Mouse (Mus musculus) cerebellum, adult 9-11 months (tissue): ENCODE data around the gene Ptger1.
A peak's percentile ranks its signal among the peaks of the same experiment; 100 is the strongest.

Experiments
- DNase-seq: peaks from one replicate; pipeline ENCODE4 v3.0.0; 2022

Ptger1 gene

DNA sequence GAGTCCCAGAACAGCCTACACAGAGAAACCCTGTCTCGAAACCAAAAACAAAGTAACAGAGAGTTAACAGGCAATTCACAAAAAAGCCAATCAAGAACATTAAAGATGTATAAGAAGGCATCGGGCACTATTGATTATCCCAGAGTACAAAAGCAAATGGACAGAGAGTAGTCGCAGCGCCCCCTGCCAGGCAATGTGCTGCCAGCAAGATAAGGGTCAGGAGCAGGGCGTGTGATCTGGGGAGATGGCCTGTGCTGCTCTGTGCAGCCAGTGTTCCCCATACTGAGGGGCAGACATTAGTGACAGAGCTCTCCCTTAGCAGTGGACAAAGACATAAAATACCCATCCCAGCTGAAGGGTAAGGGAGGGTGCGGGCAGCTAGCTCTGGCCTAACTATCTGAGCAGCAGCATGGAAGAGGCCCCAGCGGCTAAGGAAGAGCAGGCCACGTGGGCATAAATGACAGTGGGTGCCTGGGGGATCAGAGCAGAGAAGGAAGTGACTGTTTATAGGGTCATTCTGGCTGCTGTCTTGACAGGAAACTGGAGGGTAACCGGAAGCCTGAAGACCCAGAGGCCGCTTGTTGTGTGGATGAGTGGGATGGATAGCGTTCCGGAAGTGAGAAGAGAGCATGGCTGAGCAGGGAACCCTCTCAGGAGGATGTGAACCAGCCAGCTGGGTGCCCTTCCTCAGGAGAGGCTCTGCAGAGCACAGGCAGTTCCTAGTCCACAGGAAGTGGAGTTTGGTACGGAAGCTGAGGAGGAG, 9.8 kb upstream of the Ptger1 start:
- no peak for DNase-seq

DNA sequence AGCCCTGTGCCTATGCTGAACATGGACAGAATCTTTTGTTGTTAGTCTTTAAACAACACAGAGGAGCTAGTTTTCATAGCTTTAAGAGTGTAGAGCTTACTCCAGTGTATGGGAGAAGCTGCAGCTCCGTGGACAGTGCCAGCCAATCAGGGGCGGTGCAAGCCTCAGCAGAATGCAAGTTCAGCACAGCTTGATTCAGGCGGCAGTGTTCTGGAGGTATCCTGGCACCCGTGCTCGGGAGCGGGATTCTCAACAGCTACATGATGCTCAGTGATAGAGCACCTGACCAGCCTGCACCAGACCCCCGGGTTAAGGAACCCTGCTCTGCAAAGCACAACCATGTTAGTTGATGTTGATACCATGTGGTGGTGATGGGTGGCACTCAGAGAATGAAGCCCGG, 5.9 kb upstream of the Ptger1 start:
- no peak for DNase-seq

DNA sequence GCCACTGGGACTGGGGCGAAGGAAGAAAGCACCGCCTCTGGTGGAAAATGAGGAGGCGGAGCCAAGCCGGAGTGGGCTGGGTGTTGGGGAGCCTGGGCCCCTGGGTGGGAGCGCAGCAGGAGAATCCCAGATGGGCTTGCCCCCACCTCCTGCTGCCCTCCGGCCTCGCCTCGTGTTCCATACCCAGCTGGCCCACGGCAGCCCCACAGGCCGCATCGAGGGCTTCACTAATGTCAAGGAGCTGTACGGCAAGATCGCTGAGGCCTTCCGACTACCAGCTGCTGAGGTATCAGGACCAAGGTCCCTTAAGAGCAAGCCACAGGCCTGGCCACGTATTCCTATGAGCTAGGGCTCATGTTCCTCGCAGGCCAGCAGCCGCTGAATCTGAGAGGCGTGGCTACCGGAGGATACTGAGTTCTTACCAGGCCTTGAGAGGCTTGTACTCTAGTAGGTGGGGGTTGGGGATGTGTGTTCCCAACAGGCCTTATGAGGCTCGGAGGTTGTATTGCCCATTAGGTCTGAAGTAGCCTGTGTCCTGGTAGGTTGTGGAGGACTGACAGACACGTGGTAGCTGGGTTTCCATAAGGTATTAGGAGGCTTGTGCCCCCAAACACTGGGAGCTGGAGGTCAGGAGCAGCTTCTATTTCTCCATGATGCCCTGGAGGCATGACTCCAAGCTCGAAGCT, 5.3 kb upstream of the Ptger1 start:
- DNase-seq: no peak

DNA sequence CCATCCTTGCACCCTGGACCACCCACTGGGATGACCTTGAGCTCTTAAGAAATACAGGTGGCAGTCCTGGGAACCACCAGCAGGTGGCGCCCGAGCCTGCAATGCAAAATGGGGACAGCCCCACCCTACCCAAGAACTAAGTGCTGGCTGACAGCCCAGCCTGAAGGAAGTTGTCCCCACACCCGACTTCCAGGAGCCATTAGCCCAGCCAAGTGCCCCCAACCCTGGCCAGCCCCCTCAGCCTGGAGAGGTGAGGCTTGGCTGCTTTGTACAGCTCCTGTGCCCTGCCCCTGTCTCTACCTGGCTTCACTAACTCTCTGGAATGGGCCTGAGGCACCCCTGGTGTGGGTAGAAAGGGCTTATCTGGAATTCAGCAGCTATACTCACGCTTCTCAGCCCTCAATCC, 4.1 kb upstream of the Ptger1 start:
- DNase-seq: peak; percentile 84

DNA sequence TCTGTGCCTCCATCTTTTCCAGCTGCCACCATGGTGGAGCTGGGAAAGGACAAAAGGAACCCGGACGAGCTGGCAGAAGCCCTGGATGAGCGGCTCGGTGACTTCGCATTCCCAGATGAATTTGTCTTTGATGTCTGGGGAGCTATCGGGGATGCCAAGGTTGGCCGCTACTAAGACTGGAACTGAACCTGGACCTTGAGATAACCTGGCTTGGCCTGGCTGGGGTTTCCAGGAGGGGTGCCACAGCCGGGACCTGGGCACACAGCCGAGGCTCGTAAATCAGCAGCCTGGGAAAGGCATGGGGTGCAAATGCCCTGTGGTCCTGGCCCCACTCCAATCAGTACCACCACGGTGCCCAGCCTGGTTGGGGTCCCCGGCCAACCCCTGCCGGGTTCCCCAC, 2.4 kb upstream of the Ptger1 start:
- no peak for DNase-seq

DNA sequence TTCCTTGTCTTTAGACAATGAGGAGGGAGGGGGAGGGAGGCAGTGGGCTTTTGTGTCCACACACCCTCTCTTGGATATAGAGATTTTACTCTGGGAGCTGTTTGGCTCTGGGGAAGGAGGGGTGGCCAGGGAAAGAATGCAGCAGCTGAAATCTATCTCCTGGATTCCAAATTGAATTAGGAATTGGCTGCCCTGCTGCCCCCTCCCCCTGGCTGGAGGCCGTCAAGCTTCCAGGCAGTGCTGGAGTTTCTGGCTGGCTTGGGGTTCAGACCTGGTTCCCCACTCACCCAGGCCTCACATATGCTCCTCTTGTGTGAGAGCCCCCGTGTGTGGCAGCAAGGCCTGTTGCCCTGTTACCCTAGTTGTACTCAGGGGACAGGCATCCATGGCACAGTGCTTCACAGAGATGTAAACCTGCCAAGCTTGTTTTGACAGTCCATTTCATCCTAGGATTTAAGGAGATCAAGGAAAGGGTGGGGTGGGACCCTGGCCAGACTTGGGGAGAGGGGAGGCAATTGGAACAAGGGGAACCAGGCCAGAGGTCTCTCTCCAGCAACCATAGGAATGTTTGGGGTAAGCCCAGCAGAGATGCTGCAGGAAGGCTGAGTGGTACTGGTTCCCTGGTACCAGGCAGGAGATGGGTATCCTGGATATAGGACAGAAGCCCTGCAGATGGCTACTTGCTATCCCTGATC, 1.4 kb upstream of the Ptger1 start:
- DNase-seq: no peak

DNA sequence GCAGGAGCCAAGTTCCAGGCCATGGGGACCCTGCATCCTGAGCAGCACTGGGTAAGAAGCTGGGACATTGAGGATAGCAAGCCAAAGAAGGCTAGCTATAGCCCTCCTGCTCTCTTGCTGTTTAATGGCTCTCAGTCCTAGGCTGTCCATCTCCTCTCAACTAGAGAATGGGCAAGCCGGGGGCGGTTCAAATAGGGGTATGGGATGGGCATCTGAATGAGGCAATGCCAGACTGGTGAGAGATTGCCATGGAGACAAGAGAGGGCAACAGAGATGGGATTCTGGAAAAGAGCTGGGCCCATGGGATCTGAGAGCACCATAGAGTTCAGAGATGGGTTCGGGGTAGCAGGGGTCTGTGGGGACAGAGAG, 372 bp downstream of the Ptger1 start:
- DNase-seq: no peak

DNA sequence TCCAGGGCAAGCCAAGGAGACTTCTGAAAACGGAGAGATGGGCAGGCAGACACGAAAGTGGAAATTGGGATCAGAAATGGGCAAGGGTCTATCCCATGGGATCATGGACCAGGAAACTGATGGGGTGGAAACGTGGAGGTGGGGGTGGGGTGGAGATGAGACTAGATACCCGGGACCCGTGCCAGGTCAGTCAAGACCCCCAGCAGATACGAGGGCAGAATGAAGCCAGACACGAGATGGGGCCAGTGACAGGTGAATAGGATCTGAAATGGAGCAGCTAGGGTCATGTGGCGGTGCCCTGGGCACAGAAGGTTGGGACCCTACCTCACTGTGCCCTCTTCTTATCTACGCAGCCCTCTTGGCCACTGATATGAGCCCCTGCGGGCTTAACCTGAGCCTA, 1.0 kb downstream of the Ptger1 start:
- DNase-seq: no peak

DNA sequence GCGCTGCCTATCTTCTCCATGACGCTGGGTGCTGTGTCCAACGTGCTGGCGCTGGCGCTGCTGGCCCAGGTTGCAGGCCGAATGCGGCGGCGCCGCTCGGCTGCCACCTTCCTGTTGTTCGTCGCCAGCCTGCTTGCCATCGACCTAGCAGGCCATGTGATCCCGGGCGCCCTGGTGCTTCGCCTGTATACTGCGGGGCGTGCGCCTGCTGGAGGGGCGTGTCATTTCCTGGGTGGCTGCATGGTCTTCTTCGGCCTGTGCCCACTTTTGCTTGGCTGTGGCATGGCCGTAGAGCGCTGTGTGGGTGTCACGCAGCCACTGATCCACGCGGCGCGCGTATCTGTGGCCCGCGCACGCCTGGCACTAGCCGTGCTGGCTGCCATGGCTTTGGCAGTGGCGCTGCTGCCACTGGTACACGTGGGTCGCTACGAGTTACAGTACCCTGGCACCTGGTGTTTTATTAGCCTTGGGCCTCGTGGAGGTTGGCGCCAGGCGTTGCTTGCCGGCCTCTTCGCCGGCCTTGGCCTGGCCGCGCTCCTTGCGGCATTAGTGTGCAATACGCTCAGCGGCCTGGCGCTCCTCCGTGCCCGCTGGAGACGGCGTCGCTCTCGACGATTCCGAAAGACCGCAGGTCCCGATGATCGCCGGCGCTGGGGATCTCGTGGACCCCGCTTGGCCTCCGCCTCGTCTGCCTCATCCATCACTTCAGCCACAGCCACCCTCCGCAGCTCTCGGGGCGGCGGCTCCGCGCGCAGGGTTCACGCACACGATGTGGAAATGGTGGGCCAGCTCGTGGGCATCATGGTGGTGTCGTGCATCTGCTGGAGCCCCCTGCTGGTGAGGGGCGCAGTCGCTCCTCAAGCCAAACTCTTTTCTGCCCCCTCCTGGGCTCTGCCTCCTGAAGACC, 1.8 kb downstream of the Ptger1 start:
- peak; percentile 60 for DNase-seq

DNA sequence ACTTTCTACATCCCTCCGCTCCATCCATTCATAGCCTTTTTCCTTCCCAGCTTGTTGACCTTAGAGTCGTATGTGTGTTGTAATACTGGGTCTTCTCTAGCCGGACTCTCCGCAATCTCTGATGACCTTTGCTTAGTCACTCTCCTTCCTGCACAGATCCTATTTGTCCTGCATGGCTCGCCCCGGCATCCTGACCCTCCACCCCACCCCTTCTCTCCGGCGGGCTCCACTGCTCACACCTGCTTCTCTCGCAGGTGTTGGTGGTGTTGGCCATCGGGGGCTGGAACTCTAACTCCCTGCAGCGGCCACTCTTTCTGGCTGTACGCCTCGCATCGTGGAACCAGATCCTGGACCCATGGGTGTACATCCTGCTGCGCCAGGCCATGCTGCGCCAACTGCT, 2.5 kb downstream of the Ptger1 start:
- DNase-seq: no peak

DNA sequence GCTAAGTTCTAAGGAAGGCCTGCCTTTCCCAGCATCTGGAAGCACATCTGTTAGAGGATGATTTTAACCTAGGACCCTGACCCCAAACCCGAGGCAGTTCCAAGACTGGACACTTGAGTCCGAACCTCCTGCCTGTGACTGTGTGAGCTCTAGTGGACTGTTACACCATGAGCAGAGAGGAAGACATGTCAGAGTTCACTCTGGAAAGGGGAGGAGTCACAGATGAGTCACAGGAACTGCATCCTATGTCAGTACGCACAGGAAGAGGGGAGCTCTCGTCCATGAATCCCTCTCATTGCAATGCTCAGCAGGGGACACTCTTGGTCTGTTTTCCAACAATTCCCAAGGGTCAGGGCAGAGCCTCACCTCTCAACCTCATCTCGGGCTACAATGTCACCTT, 6.5 kb downstream of the Ptger1 start:
- no peak for DNase-seq

DNA sequence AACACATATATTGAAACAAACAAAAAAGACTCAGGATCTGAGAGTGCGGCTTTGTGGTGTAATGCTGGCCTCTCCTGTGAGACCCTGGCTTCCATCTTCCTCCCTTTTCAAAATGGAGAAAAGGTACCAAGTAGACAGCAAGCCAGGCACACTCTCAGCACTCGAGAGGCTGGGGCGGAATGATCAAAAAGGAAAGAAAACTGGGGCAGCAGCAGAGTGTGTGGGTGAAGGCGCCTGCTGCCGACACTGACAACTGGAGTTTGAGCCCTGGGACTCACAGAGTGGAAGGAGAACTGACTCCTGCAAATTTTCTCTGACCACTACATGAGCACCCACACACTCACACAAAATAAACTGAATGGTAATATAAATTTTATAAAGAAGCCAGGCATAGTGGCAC, 8.0 kb downstream of the Ptger1 start:
- DNase-seq: no peak

DNA sequence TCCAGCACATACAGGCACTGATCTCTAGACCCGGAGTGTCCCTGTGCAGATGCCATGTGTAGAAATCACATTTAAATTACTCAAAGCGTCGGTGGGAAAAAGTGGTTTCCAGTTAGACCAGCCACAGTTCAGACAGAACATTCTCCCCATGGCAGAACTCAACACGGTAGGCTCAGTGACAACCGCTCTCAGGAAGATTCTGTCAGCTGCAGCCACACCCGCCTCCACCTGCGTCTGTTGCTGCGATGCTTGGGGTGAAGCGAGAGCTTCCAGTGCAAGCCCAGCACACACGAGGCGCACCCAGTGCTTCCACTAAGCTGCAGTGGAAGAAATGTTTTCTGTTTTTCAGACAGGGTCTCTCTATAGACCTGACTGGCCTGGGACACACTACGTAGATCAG, 13.4 kb downstream of the Ptger1 start:
- no peak for DNase-seq

DNA sequence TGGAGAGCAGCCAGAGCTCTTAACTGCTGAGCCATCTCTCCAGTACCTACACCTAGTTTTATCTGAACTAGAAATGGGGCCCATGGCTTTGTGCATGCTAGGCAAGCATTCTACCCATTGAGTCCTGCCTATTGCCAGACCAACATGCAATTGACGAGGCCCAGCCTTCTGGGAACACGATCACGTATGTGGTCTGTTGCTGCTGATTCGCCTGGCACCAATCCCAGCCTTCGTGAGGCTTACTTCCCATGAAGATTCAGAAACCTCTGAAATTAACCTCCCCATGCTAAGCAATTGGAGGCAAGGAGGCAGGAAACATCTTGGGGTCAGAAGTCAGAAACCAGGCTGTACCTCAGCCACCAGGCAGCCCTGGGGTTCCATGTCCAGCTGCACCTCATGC, 14.1 kb downstream of the Ptger1 start:
- DNase-seq: no peak

DNA sequence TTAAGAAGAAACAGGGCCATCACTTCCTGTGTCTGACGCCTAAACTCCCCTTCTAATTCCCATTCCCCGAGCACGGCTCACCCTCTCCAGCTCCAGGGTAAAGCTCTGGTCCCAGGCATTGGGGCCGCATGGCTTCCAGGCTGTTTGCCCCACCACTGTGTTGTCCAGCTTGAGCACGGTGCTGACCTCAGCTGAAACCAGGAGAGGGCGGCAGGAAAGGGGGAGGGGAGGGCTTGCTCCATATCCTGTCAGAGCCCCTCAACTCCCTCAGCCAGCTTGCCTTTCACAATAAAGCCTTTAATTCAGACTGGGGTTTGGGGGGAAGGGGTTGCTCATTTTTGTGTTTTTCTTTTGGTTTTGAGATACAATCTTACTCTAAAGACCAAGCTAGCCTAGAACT, 14.6 kb downstream of the Ptger1 start:
- DNase-seq: no peak

DNA sequence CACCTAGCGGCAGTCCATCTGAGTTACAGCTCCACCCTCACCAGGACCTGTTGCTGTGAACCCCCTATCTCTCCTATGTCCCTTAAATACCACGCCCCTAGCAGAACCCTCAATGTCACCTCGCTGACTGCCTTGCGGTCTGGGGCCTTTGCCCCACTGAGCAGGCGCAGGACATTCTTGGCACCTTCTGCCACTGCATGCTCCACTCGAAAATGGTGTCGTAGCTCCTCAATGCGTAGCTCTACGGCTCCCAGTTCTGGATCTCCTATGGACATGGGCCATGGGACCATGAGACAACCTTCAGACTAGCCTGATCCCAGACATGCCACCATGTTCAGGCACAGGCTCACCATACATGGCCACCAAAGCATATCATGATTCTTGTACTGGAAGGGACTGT, 18.0 kb downstream of the Ptger1 start:
- DNase-seq: no peak

DNA sequence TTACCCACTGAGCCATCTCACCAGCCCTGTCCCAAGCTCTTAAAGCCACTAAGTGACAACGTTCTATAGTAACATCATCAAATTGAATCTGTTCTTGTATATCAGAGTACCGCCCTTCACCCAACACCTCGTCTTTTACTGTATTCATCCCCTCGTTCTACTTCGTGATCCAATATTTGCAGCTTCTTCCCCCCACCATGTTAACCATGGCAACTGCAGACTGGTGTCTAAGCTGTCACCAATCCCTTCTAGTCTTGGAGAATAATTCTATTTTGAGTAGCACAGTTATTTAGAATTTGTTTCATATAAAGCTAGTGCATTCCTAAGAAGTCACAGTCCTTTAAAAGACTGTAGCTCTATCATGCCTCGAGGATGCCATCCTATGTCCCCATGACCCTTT, 22.8 kb downstream of the Ptger1 start:
- no peak for DNase-seq

DNA sequence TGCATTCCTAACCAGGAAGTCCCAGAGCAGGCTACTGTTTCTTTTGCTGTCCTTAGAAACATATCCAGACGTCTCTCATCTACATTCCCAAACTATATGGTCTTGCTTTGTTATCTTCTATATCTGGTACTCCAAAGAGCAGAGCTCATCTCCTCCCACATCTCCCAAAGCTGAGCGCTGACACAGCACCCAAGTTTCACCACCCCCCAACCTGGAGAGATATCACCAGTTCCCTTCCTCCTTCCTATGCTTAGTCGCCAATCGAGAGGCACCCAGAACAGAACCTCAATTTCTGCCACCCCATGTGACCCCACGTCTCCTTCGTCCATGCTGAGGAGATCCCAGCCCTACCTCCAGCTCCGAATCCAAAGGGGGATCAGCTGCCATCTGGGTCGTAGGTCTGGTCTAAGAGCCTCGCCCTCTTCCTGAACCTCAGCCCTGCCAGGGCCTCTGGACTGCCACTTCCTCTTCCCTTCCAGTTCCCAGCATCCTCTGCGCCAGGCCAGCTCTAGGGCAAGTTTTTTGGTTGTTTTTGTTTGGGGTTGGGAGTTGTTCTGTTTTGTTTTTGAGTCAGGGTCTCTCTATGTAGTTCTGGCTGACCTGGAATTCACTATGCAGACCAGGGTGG, 27.2 kb downstream of the Ptger1 start:
- DNase-seq: no peak

DNA sequence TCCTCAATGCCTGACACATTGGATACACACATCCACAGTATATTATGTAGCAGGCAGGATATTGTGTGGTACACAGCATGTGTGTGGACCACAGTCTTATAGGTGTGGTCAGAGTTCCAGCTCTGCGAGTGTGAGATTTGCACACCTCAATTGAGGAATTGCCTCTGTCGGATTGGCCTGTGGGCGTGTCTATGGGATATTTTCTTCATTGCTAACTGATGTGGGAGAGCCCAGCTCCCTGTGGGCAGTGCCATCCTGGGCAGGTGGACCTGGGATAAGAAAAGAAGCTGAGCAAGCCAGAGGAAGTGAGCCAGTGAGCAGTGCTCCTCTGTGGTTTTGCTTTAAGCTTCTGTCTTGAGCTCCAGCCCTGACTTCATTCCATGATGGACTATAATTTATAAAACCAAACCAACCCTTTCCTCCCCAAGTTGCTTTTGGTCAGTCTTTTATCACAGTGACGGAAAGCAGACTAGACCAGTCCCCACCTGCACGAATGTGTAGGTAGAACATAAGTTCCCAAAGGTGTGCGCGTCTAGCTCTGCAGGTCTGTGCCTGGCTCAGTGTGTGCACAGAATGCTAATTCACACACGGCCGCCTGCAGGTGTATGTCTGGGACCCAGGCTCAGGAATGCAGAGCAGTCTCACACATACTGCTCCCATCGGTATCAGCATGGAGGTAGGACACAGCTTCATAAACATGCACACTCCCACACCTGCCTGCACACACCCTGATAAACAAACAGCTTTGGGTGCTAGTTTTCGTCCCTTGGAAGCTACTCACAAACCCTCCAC, 28.1 kb downstream of the Ptger1 start:
- no peak for DNase-seq

DNA sequence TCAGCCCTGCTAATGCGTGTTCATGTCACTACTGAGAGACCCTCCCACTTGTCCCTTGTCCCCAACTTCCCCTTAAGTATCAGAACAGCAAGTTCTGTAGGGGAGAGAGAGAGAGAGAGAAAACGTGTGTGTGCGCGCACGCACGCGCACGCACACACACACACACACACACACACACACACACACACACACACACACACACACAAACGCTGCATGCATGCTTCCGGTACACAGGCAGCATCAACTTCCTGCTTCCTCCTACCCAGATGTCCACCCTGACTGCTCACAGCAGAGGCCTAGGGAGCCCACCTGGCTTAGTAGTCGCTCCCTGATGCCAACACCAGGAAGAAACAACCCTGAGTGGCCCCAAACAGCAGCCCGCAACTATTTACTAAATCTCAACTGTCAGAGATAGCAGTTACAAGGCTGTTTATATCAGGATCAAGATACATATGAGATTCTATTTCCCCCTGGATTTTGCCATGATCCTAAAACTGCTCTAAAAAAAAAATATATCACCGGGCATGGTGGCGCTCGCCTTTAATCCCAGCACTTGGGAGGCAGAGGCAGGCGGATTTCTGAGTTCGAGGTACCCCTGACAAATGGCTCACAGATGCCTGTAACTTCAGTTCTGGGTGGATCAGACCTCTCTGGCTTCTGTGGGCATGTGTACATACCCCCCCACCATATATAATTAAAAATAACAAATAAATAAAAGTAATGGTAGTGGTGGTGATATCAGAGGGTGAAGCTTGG, 29.1 kb downstream of the Ptger1 start:
- DNase-seq: no peak
